Mouse (Mus musculus): Measurements from ENCODE around the gene Adamtsl5.

The Adamtsl5 gene

GRCm38 (mm10) chr10:80348244-80348781 lies at the start of gene Adamtsl5:
Adamtsl5 (minus strand) TSS chr10:80348412.
- DNase-seq (ENCODE audit: low read depth, low spot score), result no peak

DNA sequence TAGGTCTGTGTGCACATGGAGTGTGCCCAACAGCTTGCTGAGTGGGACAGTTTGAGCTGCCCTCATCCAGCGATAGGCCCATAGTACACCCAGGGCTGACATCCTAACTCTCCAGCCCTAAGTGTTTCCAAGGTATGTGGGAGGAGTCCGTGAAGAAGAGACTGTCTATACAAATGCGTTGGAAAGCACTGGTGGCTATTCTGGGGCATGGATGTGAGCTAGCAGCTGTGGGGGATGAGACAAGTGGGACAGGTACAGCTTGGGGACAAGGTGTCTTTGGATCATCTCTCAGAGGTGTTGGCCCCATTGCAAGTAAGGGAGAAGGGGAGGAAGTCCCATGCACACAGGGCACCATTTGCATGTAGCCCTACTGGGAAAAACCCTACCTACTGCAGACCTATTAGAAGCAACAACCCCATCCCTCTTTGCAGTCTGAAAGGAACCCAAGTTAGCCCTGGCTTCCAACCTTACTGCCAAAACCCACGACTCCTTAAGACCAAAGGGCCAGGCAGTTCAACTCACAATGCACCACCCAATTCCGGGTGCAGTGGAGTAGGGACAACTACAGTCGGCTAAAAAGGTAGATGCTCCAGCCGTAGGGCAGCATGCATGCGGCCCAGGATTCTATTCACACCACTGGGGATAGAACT lies 49.4 kb upstream of the Adamtsl5 start:
- no peak for DNase-seq (ENCODE audit: low read depth, low spot score)

GRCm38 (mm10) chr10:80396822-80397523 lies 48.8 kb upstream of the Adamtsl5 start:
- DNase-seq (ENCODE audit: low read depth, low spot score), result no peak

- DNase-seq (ENCODE audit: low read depth, low spot score), result no peak
Observed at GRCm38 (mm10) chr10:80395025-80395627, 46.9 kb upstream of the Adamtsl5 start.

GRCm38 (mm10) chr10:80392687-80393086 lies 44.5 kb upstream of the Adamtsl5 start:
- no peak for DNase-seq (ENCODE audit: low read depth, low spot score)

DNA sequence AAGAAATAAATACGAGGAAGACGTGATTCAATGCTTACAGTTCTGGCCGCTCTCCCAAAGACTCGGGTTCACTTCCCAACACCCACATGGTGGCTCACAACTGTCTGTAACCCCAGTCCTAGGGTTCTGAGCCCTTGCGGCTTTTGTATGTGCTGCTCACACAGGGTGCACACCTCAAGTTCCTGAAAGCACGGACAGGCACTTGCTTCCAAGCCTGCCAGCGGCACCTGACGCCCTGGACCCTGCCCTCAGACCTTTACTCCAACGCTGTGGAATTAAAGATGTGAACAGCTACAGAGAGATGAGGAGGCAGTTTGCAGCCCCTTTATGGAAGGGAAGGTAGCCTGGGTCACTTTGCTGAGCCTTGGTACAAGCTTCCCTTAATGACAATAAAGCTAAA lies 42.5 kb upstream of the Adamtsl5 start:
- DNase-seq (ENCODE audit: low read depth, low spot score), result no peak

- DNase-seq (ENCODE audit: low read depth, low spot score), result no peak
Observed at GRCm38 (mm10) chr10:80389185-80389708, 41.0 kb upstream of the Adamtsl5 start.

- DNase-seq (ENCODE audit: low read depth, low spot score), result no peak
Observed at GRCm38 (mm10) chr10:80388731-80389130, 40.5 kb upstream of the Adamtsl5 start.

DNA sequence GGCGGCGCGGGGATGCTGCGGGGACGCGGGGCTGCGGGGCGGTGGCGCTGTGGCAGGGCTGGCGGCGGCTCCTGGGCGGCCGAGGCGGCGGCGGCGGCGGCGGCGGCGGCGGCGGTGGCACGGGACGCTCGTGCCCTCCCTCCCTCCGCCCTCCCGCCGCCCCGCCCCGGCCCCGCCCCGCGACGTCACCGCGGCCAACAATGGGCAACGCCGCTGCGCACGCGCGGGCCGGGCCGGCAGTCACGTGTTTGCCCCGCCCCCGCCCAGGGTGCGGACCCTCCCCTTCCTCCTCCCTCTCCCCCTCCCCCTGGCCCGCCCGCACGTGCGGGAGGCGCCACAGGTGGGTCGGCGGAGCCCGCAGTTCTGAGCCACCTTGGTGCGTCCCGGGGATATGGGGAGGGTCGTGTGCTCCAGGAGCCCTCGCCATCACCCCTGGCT lies 39.3 kb upstream of the Adamtsl5 start, which contains the start of gene Mex3d:
TSS of gene Mex3d (minus strand) at position 138 of the 438 bp plus-strand sequence.
- peak; percentile 84 for DNase-seq (ENCODE audit: low read depth, low spot score)

DNA sequence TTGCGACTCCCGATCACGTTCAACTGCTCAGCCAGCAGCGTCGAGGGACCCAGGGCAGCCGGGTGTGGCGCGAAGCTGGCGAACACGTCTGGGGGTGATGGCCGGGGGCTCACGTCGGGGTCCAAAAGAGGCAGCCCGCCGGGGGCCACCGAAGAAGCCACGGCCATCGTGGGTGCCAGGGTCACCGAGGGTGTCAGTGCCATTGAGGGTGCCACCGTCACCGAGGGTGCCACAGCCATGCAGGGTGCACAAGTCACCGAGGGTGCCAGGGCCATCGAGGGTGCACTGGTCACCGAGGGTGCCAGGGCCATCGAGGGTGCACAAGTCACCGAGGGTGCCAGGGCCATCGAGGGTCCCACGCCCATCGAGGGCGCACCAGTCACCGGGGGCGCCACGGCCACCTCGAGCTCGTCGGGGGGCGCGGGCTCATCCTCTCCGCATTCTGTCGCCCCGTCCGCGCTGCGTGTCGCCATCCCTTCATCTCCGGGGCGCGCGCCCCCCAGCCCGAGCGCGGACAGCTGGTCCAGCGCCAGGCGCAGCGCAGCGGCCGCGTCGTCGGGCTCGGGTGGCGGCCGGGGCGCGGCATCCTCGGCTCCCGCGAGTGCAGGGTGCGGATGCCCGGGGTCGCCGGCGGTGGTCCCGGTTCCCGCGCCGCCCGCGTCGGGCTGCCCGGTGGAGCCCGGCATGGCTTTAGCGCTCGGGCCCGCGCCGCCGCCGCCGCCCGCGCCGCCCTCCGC lies 38.7 kb upstream of the Adamtsl5 start:
- DNase-seq (ENCODE audit: low read depth, low spot score), result no peak

DNA sequence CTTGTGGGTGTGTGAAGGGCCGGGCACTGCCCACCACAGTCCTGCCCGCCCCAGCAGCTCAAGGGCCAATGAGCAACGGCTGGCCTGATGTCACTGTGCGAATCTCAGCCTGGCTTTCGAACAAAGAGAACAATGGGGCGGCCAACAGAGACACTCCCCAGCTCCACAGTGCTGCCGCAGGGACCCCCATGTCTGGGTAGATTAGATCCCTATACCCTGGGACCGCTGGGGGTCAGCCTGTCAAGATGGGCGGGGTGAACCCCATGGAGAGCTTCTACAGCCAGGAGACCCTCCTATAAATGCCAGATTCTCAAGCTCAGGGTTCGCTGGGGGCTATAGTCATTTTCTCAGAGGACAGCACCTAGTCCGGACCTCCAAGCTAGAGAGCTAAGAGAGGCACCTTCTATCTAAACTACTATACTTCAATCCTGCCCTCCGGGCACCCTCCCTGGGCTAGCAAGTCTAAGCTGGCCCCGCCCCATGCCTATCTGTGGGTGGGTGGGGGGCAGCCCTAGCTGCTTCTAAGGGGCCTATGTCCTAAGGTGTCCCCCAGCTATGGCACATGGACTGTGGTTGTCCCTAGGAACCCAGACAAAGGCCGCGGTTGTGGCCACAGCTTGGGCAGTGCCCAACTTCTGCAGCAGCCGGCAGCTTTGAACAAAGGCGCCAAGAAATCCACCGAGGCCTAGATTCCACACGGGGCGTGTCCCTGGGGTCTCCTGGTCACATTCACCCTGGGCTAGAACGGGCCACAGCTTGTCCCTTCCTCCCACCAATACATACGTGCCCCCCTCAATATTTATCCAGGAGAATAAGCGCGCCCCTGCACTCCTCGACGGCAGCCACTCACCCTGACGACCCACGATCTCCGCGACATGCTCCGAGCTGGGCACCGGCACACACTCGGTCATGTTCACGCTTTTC lies 37.9 kb upstream of the Adamtsl5 start:
- DNase-seq (ENCODE audit: low read depth, low spot score), result no peak

DNA sequence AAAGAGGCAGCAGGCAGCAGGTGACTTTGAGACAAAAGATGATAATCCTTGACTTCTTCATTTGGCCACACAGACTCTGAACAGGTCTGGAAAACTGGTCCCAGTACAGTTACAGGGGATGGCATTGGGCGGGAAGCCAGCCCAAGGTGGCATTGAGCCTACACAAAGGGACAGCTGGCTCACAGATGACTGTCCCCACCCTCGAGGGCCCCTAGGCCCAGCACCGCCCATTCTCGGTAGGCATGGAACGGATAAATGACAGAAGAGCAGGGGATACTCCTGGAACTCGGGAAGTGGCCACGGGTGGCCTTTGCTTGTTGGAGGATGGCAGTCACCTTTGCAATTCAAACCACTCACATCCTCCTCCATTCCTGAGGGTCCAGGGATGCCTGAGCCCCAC lies 37.1 kb upstream of the Adamtsl5 start:
- DNase-seq (ENCODE audit: low read depth, low spot score), result no peak

DNA sequence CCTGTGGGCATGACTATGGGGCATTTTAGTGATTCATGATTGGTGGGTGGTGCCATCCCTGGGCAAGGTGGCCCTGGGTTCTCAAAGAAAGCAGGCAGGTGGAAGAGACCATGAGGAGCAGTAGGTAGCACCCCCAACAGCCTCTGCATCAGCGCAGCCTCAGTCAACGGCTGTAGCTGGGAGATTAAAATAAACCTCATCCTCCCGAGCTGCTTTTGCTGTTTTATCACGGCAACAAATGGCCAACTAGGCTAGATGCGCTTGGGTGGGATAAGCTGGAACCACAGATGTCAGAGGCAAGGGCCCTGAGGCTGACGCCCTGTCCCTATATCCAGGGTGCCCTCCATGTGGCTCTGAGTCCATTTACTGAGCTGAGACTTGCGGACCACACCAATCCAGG lies 36.5 kb upstream of the Adamtsl5 start:
- DNase-seq (ENCODE audit: low read depth, low spot score), result no peak

GRCm38 (mm10) chr10:80384115-80384639 lies 36.0 kb upstream of the Adamtsl5 start:
- DNase-seq (ENCODE audit: low read depth, low spot score), result no peak

DNA sequence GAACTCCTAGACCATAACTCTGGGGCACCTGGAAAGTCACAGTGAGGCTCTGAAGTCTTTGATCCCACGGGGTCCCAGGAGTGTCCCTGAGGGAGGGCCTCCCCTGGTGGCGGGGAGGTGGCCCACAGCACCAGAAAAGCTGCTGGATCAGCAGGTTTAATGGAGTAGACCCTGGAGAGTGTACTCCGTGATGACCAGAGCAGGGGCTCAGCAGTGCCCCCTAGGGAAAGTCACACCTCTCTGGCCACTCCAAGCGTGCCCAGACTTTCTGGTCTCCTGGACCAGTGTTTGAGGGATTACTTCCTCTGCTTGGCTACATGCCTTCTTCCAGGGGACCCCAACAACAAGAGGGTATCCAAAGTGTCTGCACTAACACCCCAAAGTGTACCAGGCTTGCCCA lies 35.2 kb upstream of the Adamtsl5 start:
- no peak for DNase-seq (ENCODE audit: low read depth, low spot score)

DNA sequence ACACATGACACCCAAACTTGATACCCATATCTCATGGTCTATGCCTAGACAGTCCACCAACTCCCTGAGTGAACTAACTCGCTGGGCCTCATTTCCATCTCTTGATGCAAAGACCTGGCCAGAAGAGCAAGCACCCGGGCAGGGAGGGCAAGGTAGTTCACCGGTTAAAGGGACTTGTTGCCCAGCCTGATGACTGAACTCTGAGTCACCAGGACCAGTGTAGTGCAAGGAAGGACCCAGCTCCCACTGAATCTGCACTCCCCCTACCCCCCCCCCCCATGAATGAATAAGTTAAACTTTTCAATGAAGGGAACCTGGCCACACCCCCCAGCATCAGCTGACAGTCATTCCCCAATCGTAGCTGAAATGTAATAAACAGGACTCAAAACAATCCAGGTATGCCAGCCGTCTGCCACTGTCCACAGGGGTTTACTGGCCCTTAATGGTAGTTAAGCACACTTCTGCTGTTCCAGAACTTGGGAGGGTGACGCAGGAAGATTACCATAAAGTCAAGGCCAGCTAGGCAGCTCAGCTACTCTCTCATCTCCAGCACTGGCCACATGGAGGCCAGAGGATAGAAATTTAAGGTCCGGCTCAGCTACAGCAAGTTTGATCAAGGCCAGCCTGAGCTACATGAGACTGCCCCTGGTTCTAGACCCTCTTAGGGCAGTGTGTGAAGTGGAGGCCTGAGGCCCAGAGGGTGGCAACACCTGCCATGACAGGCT lies 34.6 kb upstream of the Adamtsl5 start:
- no peak for DNase-seq (ENCODE audit: low read depth, low spot score)

DNA sequence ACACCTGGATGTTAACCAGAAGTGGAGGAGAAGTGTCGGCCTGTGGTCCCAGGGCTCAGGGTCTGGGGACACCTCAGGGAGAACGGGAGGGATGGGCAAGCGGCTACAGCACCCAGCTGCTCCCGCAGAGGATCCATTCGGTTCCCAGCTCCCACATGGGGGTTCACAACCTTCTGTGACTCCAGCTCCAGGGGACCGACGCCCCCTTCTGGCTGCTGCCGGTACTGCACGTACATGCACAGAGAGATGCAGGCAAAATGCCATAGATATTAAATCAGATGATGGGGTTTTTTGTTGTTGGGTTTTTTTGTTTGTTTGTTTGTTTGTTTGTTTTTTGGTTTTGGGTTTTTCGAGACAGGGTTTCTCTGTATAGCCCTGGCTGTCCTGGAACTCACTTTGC lies 29.5 kb upstream of the Adamtsl5 start:
- no peak for DNase-seq (ENCODE audit: low read depth, low spot score)

DNA sequence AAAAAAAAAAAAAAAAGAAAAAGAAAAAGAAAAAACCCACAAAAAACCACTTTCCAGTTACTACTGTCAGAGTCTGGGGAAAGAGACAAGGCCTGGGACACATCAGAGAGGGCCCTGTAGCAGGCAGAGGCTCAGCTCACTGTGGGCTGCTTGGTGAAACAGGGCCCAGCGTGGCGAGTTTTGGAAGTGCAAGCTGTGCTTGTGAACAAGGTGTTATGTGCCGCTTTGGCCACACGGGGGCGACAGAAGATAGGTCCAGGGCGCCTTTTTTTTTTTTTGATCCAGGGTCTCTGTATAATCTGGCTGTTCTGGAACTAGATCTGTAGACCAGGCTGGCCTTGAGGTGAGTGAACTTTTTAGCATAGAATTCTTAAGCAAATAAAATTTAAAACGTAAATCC lies 27.9 kb upstream of the Adamtsl5 start:
- peak; percentile 95 for DNase-seq (ENCODE audit: low read depth, low spot score)

DNA sequence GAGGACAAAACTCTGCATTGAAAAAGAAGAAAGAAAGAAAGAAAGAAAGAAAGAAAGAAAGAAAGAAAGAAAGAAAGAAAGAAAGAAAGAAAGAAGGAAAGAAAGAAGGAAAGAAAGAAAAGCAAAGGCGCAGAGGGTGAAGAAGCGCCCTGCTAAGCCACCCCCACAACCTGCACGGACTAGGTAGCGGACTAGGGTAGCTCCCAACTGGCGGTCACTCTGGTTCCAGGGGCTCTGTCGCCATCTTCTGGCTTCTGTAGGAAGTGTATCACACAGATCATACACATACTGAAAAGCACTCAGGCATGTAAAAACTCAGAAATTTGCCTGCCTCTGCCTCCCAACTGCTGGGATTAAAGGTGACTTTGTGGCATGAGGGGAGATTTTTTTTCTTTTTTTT lies 25.9 kb upstream of the Adamtsl5 start:
- peak; percentile 71 for DNase-seq (ENCODE audit: low read depth, low spot score)

- DNase-seq (ENCODE audit: low read depth, low spot score), result no peak
Observed at GRCm38 (mm10) chr10:80372706-80373105, 24.5 kb upstream of the Adamtsl5 start.
